Mouse (Mus musculus) urinary bladder, adult 2 months (tissue): ENCODE measurements around the gene Arhgap1. TPM values are rescaled to one million over a fixed set of nuclear protein-coding genes. Genes with fewer than 3 reads are reported as not detected.

Experiments
- DNase-seq: peaks from one replicate; pipeline ENCODE4 v3.0.0; 2022; ENCODE audit warnings: low spot score
- polyA plus RNA-seq: library from polyadenylated mRNA; depleted of rRNA; stranded (reverse); fragments of >200 nt; gene quantifications from 2 replicates; pipeline ENCODE4 v1.2.3, GENCODE M21; 2012

The Arhgap1 gene
- polyA plus RNA-seq, 1 experiment, result 127 TPM

GRCm38 (mm10) chr2:91646733-91647132, 2.9 kb upstream of the Arhgap1 start:
- DNase-seq, result no peak

- DNase-seq, result no peak
Observed at GRCm38 (mm10) chr2:91649152-91649551, 508 bp upstream of the Arhgap1 start.

GRCm38 (mm10) chr2:91650360-91650995, 818 bp downstream of the Arhgap1 start:
- no peak for DNase-seq

- no peak for DNase-seq
Observed at GRCm38 (mm10) chr2:91651458-91652258, 2.0 kb downstream of the Arhgap1 start.

DNA sequence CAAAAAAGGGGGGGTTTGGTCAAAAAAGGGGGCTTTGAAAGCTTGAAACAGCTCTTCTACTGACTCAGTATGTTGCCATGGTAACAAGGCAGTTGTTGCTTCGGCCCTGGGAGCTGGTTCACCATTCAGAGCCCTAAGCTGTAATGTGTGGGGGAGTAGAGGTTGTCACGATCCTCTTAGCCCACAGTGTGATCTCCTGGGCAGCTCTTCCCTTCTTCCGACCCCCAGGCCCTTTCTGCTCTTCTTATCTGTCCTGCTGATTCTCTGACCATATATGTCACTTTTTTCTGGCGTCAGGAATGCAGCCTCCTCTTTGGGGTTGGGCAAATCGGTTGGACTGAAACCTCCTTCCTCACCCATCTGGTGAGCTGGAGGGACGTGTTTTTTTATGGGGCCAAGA, 3.2 kb downstream of the Arhgap1 start:
- DNase-seq, result no peak

GRCm38 (mm10) chr2:91655388-91655787, 5.7 kb downstream of the Arhgap1 start:
- no peak for DNase-seq

GRCm38 (mm10) chr2:91655827-91656226, 6.2 kb downstream of the Arhgap1 start:
- DNase-seq, result no peak

DNA sequence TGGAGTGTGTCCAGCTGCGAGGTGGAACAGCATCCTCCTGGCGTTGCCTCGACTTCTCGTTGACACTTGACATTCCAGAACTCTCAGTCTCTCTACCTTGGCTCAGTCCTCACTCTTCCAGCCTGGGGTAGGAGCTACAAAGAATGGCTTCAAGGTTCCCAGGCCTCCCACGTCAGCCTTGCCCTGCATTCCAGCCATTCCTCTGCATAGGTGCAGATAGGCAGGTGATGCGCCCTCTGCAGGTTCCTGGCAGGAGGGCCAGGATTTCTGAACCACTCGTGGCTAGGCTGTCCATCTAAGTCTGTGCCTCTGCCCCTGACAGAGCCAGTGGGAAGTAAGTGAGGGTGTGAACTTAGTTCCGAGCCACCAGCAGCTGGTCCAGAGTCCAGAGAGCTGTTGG, 7.1 kb downstream of the Arhgap1 start:
- no peak for DNase-seq

DNA sequence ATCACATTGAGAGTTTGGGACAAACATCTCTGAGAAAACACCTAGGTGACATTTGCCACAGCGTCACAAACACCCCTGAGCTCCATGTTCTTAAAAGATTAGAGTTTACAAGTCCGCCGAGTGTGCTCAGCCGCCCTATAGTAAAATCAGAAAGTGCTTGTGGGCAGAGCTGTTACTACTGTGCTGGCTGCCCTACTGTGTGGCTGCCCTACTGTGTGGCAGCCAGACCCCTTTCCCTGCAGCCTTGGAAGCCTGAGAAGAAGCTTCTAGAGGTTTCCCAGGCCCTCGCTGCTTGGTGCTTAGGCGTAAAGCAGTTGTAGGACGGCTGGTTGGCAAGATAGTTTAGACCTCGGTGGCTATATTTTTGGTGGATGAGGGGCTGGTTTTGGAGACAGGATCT, 10.0 kb downstream of the Arhgap1 start:
- DNase-seq, result no peak

- no peak for DNase-seq
Observed at GRCm38 (mm10) chr2:91660981-91661380, 11.3 kb downstream of the Arhgap1 start.

- no peak for DNase-seq
Observed at GRCm38 (mm10) chr2:91664780-91665179, 15.1 kb downstream of the Arhgap1 start.

DNA sequence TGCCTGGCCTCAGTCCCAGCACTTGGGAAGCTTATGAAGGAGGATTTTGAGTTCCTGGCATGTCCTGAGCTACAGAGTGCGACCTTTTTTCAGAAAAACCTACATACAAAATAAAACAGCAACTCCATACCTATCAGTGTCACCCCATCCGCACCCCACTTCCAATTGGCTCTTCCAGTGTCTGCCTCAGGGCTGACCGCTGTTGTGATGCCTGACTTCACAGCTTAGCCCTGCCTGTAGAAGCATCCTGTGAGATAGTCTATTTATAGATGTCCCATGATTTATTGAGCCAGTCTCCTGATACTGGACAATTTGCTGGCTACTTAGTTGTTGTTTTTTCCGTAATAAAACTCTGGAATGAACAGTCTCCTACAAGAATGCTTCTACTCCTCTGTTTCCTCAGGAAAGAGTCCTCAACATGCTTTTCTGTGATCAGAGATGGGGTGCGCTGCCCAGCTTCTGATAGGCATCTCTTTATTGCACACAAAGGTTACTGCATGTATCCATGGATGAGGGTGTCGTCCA, 16.8 kb downstream of the Arhgap1 start:
- DNase-seq, result no peak

- DNase-seq, result no peak
Observed at GRCm38 (mm10) chr2:91667747-91668146, 18.1 kb downstream of the Arhgap1 start.

GRCm38 (mm10) chr2:91669326-91669725, 19.7 kb downstream of the Arhgap1 start:
- no peak for DNase-seq

DNA sequence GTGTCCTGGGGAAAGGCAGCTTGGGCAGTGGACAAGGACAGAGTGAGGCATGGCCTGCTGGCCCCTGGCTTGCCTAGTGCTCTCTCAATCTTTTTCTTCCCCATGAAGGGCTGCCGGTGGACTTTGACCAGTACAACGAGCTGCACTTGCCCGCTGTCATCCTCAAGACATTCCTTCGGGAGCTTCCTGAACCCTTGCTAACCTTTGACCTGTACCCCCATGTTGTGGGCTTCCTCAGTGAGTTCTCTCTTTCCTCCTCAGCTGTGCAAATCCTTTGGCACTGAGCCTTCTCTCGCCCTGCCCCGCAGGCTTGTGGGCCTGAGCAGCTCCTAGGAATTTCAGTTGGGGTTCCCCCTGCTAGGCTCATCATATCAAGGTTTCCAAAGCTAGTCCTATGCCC, 20.4 kb downstream of the Arhgap1 start:
- no peak for DNase-seq

DNA sequence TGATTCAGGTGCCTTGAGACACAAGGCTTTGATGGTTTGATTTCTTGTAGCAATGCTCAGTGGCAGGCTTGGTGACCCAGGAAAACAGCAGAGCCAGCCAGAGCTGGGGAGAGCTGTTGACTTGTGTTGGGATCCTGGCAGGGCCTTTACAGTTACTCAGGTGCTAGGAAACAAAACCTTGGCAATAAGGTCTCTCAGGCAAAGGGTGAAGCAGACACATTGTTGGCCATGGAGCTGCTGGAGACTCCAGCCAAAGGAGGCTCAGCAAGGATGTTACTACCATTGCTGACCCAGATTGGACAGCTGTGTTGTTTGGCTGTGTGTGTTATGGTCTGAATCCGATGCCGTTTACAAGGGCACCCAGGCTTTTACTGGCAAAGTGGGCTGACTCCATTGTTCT, 23.9 kb downstream of the Arhgap1 start:
- no peak for DNase-seq

- no peak for DNase-seq
Observed at GRCm38 (mm10) chr2:91674895-91675294, 25.2 kb downstream of the Arhgap1 start.

GRCm38 (mm10) chr2:91676420-91676819, 26.8 kb downstream of the Arhgap1 start:
- no peak for DNase-seq

GRCm38 (mm10) chr2:91676961-91677360, 27.3 kb downstream of the Arhgap1 start:
- no peak for DNase-seq

GRCm38 (mm10) chr2:91682850-91683249, 33.2 kb downstream of the Arhgap1 start:
- no peak for DNase-seq

GRCm38 (mm10) chr2:91683919-91684318, 34.3 kb downstream of the Arhgap1 start:
- no peak for DNase-seq

- DNase-seq, result no peak
Observed at GRCm38 (mm10) chr2:91689452-91689851, 39.8 kb downstream of the Arhgap1 start.
